Mouse (Mus musculus) lung, adult 2 months (tissue): ENCODE measurements around the gene Mknk1. TPM values are rescaled to one million over a fixed set of nuclear protein-coding genes. Genes with fewer than 3 reads are reported as not detected.

Experiments used
- DNase-seq: peaks from one replicate; pipeline ENCODE4 v3.0.0; 2022
- H3K4me1 ChIP-seq: fragments of 200-500 bp; 2 replicates; pipeline ENCODE4 v1.6.1; 2011; ENCODE audit warnings: low read length; ENCODE audit not compliant: control insufficient read depth, insufficient read depth
- H3K4me3 ChIP-seq: fragments of 200-500 bp; replicated peaks from 2 replicates; pipeline ENCODE3; 2011; ENCODE audit warnings: low read depth, mild to moderate bottlenecking, control low read depth, low read length; ENCODE audit errors: extremely low read depth
- CTCF ChIP-seq: fragments of 200-500 bp; IDR thresholded peaks from 2 replicates; pipeline ENCODE4 v1.5.1; 2011; ENCODE audit warnings: mild to moderate bottlenecking, low read length, control low read depth; ENCODE audit not compliant: insufficient read depth
- POLR2A ChIP-seq: fragments of 200-500 bp; IDR thresholded peaks from 2 replicates; pipeline ENCODE4 v1.6.1; 2011; ENCODE audit warnings: low read depth, mild to moderate bottlenecking, control low read depth, low read length, borderline replicate concordance; ENCODE audit errors: extremely low read depth
- WGBS: fragments of 180-500 bp; shearing (Covaris S2); methylation state at CpG from one replicate; pipeline ENCODE4 v1.1.7; 2018; 5-methylcytosine and 5-hydroxymethylcytosine counted together
- polyA plus RNA-seq: library from polyadenylated mRNA; depleted of rRNA; stranded (reverse); fragments of >200 nt; gene quantifications from 2 replicates; pipeline ENCODE4 v1.2.3, GENCODE M21; 2012

Gene Mknk1
- polyA plus RNA-seq, 1 experiment: 73.9 TPM

- Histone ChIP-seq H3K4me3 (no peak overlapping the region), H3K4me1 (peaks cover 4% of the 10 kb centered on the region)
- WGBS: 59% methylated on average over 6 of the region's 6 CpGs
- no peak for DNase-seq
- TF ChIP-seq CTCF (no peak), POLR2A (no peak)
Observed at GRCm38 (mm10) chr4:115855100-115855499, 16.1 kb downstream of the Mknk1 start.

GRCm38 (mm10) chr4:115855609-115856008, 16.6 kb downstream of the Mknk1 start:
- no peak for TF ChIP-seq POLR2A
- peaks cover 4% of the 10 kb centered on the region for H3K4me1 ChIP-seq
- DNase-seq: no peak
- no peak overlapping the region for H3K4me3 ChIP-seq
- WGBS: 43% methylated on average over 4 of the region's 4 CpGs

GRCm38 (mm10) chr4:115856282-115856681, 17.3 kb downstream of the Mknk1 start:
- no peak for TF ChIP-seq POLR2A
- TF ChIP-seq CTCF: no peak
- H3K4me1 ChIP-seq: peaks cover 2% of the 10 kb centered on the region
- DNase-seq: no peak
- no peak overlapping the region for H3K4me3 ChIP-seq
- 85% methylated on average over 4 of the region's 4 CpGs for WGBS

- H3K4me3 ChIP-seq: no peak overlapping the region
- H3K4me1 ChIP-seq: no peaks in the 10 kb centered on the region
- no peak for DNase-seq
- TF ChIP-seq POLR2A (no peak), CTCF (no peak)
- WGBS: 72% methylated on average over 9 of the region's 9 CpGs
Observed at GRCm38 (mm10) chr4:115857293-115857883, 18.4 kb downstream of the Mknk1 start.

GRCm38 (mm10) chr4:115863352-115863751, 24.4 kb downstream of the Mknk1 start:
- 80% methylated on average over 7 of the region's 7 CpGs for WGBS
- no peak for DNase-seq
- TF ChIP-seq CTCF (no peak), POLR2A (no peak)
- H3K4me1 ChIP-seq: no peaks in the 10 kb centered on the region
- no peak overlapping the region for H3K4me3 ChIP-seq

- 54% methylated on average over 10 of the region's 10 CpGs for WGBS
- no peaks in the 10 kb centered on the region for H3K4me1 ChIP-seq
- H3K4me3 ChIP-seq: no peak overlapping the region
- TF ChIP-seq POLR2A: no peak
- TF ChIP-seq CTCF: no peak
- DNase-seq: no peak
Observed at GRCm38 (mm10) chr4:115863880-115864279, 24.9 kb downstream of the Mknk1 start.

- WGBS: 65% methylated on average over 16 of the region's 16 CpGs
- DNase-seq: no peak
- no peak overlapping the region for H3K4me3 ChIP-seq
- TF ChIP-seq POLR2A: no peak
- TF ChIP-seq CTCF: no peak
- no peaks in the 10 kb centered on the region for H3K4me1 ChIP-seq
Observed at GRCm38 (mm10) chr4:115869512-115870210, 30.7 kb downstream of the Mknk1 start.

GRCm38 (mm10) chr4:115873231-115873630, 34.2 kb downstream of the Mknk1 start:
- H3K4me3 ChIP-seq: no peak overlapping the region
- 90% methylated on average over 3 of the region's 3 CpGs for WGBS

GRCm38 (mm10) chr4:115878216-115878678, 39.2 kb downstream of the Mknk1 start:
- no peak for DNase-seq
- Histone ChIP-seq H3K4me1 (no peaks in the 10 kb centered on the region), H3K4me3 (no peak overlapping the region)
- 21% methylated on average over 11 of the region's 11 CpGs for WGBS
- TF ChIP-seq CTCF (no peak), POLR2A (no peak)

More at GRCm38 (mm10) chr4:115873231-115873630, 34.2 kb downstream of the Mknk1 start:
- TF ChIP-seq CTCF (no peak), POLR2A (no peak)
- no peak for DNase-seq
- no peaks in the 10 kb centered on the region for H3K4me1 ChIP-seq

- DNase-seq: no peak
- WGBS: 61% methylated on average over 9 of the region's 9 CpGs
- Histone ChIP-seq H3K4me3 (no peak overlapping the region), H3K4me1 (no peaks in the 10 kb centered on the region)
- TF ChIP-seq CTCF (no peak), POLR2A (no peak)
Observed at GRCm38 (mm10) chr4:115878828-115879227, 39.8 kb downstream of the Mknk1 start.

- WGBS: 17% methylated on average over 1 of the region's 1 CpGs
- no peak overlapping the region for H3K4me3 ChIP-seq
- no peaks in the 10 kb centered on the region for H3K4me1 ChIP-seq
- no peak for DNase-seq
- no peak for TF ChIP-seq POLR2A
- TF ChIP-seq CTCF: no peak
Observed at GRCm38 (mm10) chr4:115881183-115881582, 42.2 kb downstream of the Mknk1 start.
